Mouse (Mus musculus): Measurements from ENCODE around the gene Pik3c2b.

Gene Pik3c2b

GRCm38 (mm10) chr1:133073327-133073856, 27.9 kb downstream of the Pik3c2b start:
- DNase-seq (ENCODE audit: low read depth): no peak

GRCm38 (mm10) chr1:133074541-133074940, 29.1 kb downstream of the Pik3c2b start:
- DNase-seq (ENCODE audit: low read depth): no peak

- no peak for DNase-seq (ENCODE audit: low read depth)
Measured at GRCm38 (mm10) chr1:133075651-133076400, 30.4 kb downstream of the Pik3c2b start.

- DNase-seq (ENCODE audit: low read depth): no peak
Measured at GRCm38 (mm10) chr1:133076681-133077514, 31.4 kb downstream of the Pik3c2b start.

GRCm38 (mm10) chr1:133077606-133078337, 32.3 kb downstream of the Pik3c2b start:
- no peak for DNase-seq (ENCODE audit: low read depth)

GRCm38 (mm10) chr1:133078338-133078727, 32.9 kb downstream of the Pik3c2b start:
- DNase-seq (ENCODE audit: low read depth): no peak

GRCm38 (mm10) chr1:133079509-133079908, 34.0 kb downstream of the Pik3c2b start:
- no peak for DNase-seq (ENCODE audit: low read depth)

GRCm38 (mm10) chr1:133080079-133080561, 34.7 kb downstream of the Pik3c2b start:
- DNase-seq (ENCODE audit: low read depth): no peak

- DNase-seq (ENCODE audit: low read depth): no peak
Measured at GRCm38 (mm10) chr1:133080717-133081116, 35.2 kb downstream of the Pik3c2b start.

GRCm38 (mm10) chr1:133083003-133083546, 37.6 kb downstream of the Pik3c2b start:
- DNase-seq (ENCODE audit: low read depth): no peak

GRCm38 (mm10) chr1:133083942-133084625, 38.6 kb downstream of the Pik3c2b start:
- DNase-seq (ENCODE audit: low read depth): no peak

GRCm38 (mm10) chr1:133084708-133085416, 39.4 kb downstream of the Pik3c2b start:
- DNase-seq (ENCODE audit: low read depth): no peak

GRCm38 (mm10) chr1:133085417-133085742, 39.9 kb downstream of the Pik3c2b start:
- DNase-seq (ENCODE audit: low read depth): no peak

GRCm38 (mm10) chr1:133086804-133087203, 41.3 kb downstream of the Pik3c2b start:
- no peak for DNase-seq (ENCODE audit: low read depth)

- DNase-seq (ENCODE audit: low read depth): peak; percentile 74
Measured at GRCm38 (mm10) chr1:133087206-133087905, 41.9 kb downstream of the Pik3c2b start.

GRCm38 (mm10) chr1:133088196-133088595, 42.7 kb downstream of the Pik3c2b start:
- no peak for DNase-seq (ENCODE audit: low read depth)

GRCm38 (mm10) chr1:133089415-133089814, 43.9 kb downstream of the Pik3c2b start:
- DNase-seq (ENCODE audit: low read depth): no peak

GRCm38 (mm10) chr1:133090641-133091040, 45.2 kb downstream of the Pik3c2b start:
- DNase-seq (ENCODE audit: low read depth): no peak

- DNase-seq (ENCODE audit: low read depth): no peak
Measured at GRCm38 (mm10) chr1:133091483-133091882, 46.0 kb downstream of the Pik3c2b start.

GRCm38 (mm10) chr1:133093719-133094118, 48.3 kb downstream of the Pik3c2b start:
- DNase-seq (ENCODE audit: low read depth): no peak

Data from induced T-regulatory cell, adult 2 months (primary cell).